Mouse (Mus musculus) splenic B cell, adult 2 months (primary cell): ENCODE data around the gene Pea15a.

Source experiments
- DNase-seq: peaks from one replicate; pipeline ENCODE4 v3.0.0-alpha.2; 2011; ENCODE audit warnings: low read depth, low spot score
- H3K27me3 ChIP-seq: 2 replicates; pipeline ENCODE4 v1.6.1; 2012; ENCODE audit warnings: mild to moderate bottlenecking, low read length, moderate library complexity, mixed read lengths; ENCODE audit not compliant: control insufficient read depth, poor library complexity, insufficient read depth, severe bottlenecking
- H3K36me3 ChIP-seq: 2 replicates; pipeline ENCODE4 v1.6.1; 2012; ENCODE audit warnings: mild to moderate bottlenecking, low read length, moderate library complexity, mixed read lengths; ENCODE audit not compliant: control insufficient read depth, poor library complexity, insufficient read depth, severe bottlenecking

Pea15a gene

DNA sequence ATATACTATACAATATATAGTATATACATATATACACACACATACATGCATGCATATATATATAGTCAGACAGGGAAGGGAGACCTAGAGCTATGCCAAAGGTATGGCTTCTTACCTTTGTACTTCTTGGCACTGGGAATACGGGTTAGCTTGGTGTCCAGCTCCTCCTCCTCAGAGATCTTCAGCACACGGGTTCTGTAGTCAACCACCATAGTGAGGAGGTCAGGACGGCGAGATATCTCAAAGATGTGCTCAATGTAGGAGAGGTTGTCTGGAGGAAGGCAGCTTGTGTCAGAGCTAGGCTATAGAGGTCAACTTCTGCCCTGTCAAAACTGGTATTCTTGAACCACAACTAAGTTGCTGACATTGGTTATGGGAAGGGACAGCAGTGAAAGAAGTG is 7.6 kb downstream of the Pea15a start:
- Histone ChIP-seq H3K36me3 (peaks cover 14% of the 10 kb centered on the region; the same call in 1 of the 2 replicates), H3K27me3 (no peaks in the 10 kb centered on the region)
- DNase-seq: no peak

DNA sequence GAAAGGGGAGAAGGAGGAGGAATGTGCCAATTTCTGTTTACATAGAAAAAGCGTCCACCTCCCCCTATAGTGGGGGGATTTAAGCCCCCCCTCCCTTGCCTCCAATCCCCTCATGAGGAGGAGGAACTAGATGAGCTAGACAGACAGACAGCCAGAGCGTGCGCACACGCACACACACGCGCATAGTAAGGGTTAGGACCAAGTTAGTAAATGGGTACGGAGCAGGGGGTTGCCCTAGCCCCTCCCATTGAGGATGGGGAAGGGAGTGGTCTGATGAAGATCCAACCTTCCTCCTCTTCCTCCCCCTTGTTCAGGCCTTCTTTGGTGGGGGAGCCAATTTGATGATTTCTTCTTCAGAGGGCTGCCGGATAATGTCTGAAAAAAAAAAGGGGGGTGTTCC is 8.3 kb downstream of the Pea15a start:
- Histone ChIP-seq H3K36me3 (peaks cover 16% of the 10 kb centered on the region; the same call in 1 of the 2 replicates), H3K27me3 (no peaks in the 10 kb centered on the region)
- DNase-seq: no peak

DNA sequence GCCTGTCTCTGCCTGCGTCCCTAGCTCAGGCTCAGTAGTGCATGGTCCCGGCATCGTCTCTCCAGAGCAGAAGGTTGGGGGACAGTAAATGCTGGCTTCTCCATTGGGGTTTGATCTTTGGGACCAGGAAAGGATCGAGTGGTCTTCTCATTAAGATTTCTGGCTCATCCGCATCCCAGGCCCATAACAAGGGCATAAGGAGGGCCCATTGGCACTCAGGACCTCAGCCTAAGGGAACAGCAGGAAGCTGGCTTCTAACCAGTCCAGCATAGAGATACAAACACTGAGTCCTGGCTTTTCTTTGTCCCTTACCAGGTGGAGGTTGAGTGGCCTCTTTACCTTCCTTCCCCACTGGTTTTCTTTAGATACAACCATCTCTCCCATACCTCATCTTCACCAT is 8.8 kb downstream of the Pea15a start:
- Histone ChIP-seq H3K27me3 (no peaks in the 10 kb centered on the region), H3K36me3 (peaks cover 17% of the 10 kb centered on the region; the same call in 1 of the 2 replicates)
- no peak for DNase-seq

DNA sequence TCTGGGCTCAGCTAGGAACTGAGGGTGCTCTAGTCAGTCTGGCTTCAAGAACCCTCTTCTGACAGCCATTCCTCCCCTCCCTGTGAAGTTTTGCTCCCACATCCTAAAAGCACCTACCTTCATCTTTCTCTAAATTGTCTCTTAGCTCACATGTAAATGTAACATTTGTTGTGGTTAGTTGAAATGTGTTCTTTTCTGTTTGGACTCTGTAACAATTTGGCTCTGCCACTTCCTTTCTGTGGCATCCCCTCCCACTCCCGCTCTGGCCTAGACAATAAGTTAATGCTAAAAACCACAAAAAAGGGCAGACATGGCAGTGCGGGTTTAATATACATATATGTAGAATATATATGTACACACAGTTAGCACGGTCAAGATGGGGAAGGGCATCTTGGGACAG is 9.5 kb downstream of the Pea15a start:
- Histone ChIP-seq H3K27me3 (no peaks in the 10 kb centered on the region), H3K36me3 (peaks cover 18% of the 10 kb centered on the region)
- DNase-seq: no peak

DNA sequence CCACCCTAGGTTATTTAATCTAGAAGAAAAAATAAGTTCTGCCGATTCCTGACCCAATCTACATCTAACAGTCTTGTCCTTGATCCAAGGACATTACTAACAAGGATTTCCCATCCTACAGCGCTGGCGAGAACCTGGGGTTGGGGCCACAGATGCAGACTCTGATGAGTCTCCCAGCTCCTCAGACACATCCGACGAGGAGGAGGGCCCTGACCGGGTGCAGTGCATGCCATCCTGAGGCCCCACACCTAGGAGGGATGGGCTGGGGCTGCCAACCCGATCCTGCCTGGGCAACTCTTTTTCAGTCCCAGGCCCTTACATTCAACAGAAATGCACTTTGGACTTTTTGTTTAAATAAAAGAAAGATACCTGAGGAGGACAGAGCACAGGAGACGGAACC is 12.2 kb downstream of the Pea15a start:
- Histone ChIP-seq H3K27me3 (no peaks in the 10 kb centered on the region), H3K36me3 (peaks cover 18% of the 10 kb centered on the region)
- DNase-seq: no peak

DNA sequence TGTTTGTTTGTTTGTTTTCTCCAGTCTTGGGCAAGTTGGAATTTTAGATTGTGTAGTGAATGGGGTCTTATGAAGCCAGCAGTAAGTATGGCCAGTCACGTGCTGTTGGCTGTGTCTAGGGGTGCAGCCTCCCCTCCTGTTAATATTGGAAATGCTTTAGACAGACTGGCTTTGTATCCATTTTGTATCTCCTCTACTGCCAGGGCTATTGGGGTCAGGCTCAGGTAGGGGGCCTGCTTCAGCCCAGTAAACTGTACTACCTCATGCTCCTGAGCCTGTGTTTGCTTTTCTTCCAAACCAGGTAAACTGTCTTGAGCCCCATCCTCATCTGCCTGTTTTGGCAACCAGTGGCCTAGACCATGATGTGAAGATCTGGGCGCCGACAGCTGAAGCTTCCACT is 14.4 kb downstream of the Pea15a start:
- Histone ChIP-seq H3K27me3 (no peaks in the 10 kb centered on the region), H3K36me3 (peaks cover 17% of the 10 kb centered on the region)
- DNase-seq: no peak

DNA sequence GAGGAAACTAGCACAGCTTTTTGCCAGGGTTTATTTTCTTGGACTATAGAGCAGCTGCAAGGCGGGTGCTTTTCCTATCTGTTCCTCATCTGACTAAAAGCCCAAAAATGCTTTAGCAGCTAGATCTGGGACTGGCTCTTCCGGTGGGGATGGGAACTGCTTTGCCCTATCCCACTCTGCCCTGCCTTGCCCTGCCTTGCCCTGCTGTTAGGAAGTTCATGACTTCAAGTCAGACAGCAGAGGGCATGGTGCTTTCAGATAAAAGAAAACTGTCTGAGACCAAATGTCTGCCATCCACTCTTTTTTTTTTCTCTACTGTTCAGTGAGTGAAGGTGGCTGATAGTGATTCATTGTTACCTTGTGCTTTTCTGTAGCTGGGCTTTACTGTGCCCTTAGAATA is 15.0 kb downstream of the Pea15a start:
- no peak for DNase-seq

DNA sequence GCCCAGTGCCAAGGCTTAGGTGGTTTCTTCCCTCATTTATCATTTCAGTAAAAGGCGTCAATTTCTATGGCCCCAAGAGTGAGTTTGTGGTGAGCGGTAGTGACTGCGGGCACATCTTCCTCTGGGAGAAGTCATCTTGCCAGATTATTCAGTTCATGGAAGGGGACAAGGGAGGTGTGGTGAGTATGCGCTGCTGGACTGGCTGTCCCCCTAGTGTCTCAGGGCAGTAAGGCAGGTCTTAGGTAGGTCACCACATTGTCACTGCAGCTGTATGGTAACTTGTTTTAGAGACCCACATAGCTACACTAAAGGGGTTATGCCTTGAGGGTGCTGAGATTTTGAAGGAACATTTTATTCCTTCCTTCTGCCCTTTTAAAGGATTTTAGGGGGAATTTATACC is 17.7 kb downstream of the Pea15a start:
- H3K27me3 ChIP-seq: no peaks in the 10 kb centered on the region
- DNase-seq: peak; percentile 34
- peaks cover 7% of the 10 kb centered on the region for H3K36me3 ChIP-seq

More for the DNA sequence above, 15.0 kb downstream of the Pea15a start:
- H3K36me3 ChIP-seq: peaks cover 14% of the 10 kb centered on the region
- no peaks in the 10 kb centered on the region for H3K27me3 ChIP-seq

DNA sequence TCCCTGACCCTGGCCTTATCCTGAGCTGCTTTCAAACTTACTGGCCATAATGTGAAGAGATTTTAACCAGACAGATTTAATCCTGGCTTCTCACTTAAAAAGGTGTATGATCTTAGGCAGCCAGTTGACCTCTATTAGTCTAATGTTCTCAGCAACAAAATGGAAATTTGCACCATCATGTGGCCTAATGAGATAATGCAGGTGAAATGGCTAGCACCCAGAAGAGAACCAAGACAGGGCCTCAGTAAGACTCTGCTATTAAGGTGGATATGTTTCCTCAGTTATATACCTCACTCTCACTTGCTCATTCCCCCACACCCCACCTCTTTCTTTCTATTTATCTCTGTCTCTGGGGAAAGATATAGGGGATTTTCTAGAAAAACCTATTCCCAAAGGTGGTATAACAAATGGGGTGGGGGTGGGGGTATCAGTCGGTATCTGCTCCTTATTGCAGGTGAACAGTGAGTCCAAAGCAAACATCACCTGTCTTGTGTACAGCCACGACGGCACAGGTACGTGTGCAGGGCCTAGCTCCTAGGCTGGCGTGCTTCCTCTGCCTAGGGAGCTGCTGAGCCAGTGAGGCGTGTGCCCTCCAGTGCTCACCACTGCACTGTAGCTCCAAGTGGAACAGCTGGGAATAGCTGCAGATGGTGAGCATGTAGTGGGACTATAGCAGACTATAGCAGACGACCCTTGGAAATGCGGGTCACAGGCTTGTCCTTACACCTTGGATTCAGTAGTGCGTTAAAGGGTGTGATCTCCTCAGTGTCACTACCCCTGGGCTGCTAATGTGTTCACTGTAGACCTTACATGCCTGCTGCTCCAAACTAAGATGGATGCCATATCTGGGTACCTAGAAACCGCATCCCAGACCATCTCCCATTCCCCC is 20.0 kb downstream of the Pea15a start:
- Histone ChIP-seq H3K27me3 (no peaks in the 10 kb centered on the region), H3K36me3 (peaks cover 6% of the 10 kb centered on the region; the same call in 1 of the 2 replicates)
- DNase-seq: peak; percentile 45

DNA sequence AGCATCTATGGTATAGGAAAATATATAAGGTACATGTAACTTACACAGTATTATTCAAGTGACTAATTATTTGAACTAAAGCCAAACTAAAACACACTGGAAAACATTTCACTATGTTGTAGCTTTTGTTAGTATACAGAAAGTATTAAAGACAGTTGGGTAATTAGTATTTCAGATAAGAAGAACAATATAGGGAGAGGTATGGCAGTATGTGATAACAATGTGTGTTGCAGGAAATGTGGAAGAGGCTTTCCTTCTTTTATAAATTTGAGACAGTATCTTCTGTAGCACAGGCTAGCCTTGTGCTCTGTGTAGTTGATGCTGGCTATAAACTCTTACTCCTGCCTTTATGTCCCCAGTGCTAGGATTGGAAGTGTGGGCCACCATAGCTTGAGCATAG is 22.7 kb downstream of the Pea15a start:
- DNase-seq: no peak
- H3K27me3 ChIP-seq: no peaks in the 10 kb centered on the region
- H3K36me3 ChIP-seq: peaks cover 9% of the 10 kb centered on the region; the same call in 1 of the 2 replicates

DNA sequence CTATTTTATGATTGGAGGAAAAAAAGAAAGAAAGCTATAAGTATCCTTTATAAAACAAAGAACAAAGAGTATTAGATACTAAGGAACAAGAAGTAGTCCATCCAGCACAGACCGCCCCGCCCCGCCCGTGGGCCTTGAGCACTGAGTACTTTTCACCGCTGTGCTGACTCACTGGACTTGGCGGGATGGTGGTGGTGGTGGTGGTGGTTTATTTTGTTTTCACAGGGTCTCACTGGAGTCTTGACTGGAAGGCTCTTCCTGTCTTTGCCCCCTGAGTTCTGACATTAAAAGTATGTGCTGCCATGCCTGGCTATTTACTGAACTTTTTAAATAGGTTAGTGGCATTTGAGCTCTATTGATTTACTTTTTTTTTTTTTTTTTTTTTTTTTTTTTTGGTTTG is 23.5 kb downstream of the Pea15a start:
- peaks cover 9% of the 10 kb centered on the region; the same call in 1 of the 2 replicates for H3K36me3 ChIP-seq
- no peaks in the 10 kb centered on the region for H3K27me3 ChIP-seq
- no peak for DNase-seq

DNA sequence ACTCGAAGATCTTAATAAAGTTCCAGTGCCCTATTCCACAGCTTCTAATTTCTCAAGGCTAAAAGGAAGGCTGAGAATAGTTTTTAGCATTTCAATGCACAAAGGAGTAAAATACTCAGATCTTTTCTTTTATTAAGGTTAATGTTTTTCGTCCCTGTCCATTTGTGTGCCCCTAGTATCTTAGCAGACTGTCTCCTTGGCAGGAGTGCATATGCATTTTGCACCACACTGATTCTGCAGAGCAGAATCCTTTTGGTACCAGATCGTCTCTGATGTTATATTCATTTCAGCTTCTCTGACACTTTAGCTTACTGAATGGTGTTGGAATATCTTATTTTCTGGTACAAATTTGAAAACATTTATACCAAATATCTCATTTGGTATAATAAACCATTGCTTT is 24.8 kb downstream of the Pea15a start:
- H3K36me3 ChIP-seq: peaks cover 11% of the 10 kb centered on the region; the same call in 1 of the 2 replicates
- no peak for DNase-seq
- no peaks in the 10 kb centered on the region for H3K27me3 ChIP-seq

DNA sequence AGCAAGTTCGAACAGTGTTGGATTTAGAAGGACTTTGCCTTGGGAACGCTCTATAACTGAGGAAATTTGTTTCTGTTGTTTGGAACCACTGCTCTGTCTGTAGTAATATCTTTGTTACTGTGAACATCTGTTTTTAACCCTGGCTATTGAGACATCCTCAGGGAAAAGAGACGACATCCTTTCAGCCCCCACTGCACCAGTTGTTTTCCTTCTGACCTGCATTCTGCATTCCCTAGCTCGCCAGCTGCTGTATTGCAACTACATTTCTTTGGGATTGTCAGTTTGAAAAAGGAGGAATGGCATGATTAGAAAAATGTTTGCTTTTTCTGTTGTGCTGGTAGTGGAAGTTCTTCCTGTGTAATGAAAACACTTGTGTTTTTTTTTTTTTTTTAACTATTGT is 25.7 kb downstream of the Pea15a start:
- Histone ChIP-seq H3K36me3 (peaks cover 11% of the 10 kb centered on the region; the same call in 1 of the 2 replicates), H3K27me3 (no peaks in the 10 kb centered on the region)
- no peak for DNase-seq

DNA sequence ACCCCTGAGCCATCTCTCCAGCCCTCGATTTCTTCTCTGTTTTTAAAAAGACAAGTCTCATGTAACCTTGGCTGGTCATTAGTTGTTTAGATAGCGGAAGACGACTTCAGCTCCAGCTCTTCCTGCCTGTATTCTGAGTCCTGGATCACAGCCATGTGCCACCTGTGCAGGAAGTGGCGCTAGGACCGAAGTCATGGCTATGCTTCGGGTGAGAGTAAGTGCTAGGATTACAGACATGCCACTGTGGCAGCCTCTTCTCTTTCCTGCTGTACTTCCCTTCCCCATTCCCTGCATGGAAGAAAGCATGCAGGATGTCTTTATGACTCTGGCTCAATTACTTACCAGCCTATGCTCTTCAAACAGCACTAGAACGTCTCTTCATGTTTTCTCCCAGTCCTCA is 27.5 kb downstream of the Pea15a start:
- Histone ChIP-seq H3K36me3 (peaks cover 13% of the 10 kb centered on the region; the same call in 1 of the 2 replicates), H3K27me3 (no peaks in the 10 kb centered on the region)
- no peak for DNase-seq

DNA sequence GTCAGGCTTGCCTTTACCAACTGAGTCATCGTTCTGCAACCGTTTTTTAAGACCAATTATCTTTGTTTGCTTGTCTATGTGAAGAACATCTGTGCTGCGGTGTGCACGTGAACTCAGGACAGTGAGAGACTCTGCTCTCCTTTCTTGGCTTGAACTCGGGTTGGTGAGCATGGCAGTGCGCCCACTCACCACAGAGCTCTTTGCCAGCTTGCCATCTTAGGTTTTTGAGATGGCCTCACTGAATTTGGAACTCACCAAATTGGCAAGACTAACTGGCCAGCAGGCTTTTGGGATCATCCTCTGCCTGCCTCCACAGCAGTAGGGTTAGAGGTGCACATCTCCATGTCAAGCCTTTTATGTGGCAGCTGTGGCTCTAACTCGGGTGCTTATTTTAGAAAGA is 28.8 kb downstream of the Pea15a start:
- no peak for DNase-seq
- H3K36me3 ChIP-seq: peaks cover 15% of the 10 kb centered on the region
- no peaks in the 10 kb centered on the region for H3K27me3 ChIP-seq
